Mouse (Mus musculus) liver, embryonic 11.5 days (tissue): Measurements from ENCODE around the gene Pcbp4. TPM values are rescaled to one million over a fixed set of nuclear protein-coding genes. Genes with fewer than 3 reads are reported as not detected.
A peak's percentile ranks its signal among the peaks of the same experiment; 100 is the strongest.

Experiments
- ATAC-seq: fragments of 200-750 bp; cut with Nextera tagmentation; replicated peaks from 2 replicates; pipeline ENCODE4 v1.8.0; 2017; ENCODE audit warnings: moderate number of reproducible peaks, mild to moderate bottlenecking, moderate TSS enrichment, moderate library complexity; ENCODE audit not compliant: low FRiP score
- DNase-seq: peaks from one replicate; pipeline ENCODE4 v3.0.0-alpha.2; 2017; ENCODE audit warnings: low spot score
- H3K27ac ChIP-seq: fragments of 300-500 bp; sonication (generic); 2 replicates; pipeline ENCODE4 v1.5.1; 2014; ENCODE audit warnings: mild to moderate bottlenecking, low read depth, low read length, control low read depth
- H3K27me3 ChIP-seq: fragments of 300-500 bp; sonication (generic); replicated peaks from 2 replicates; pipeline ENCODE4 v1.6.1; 2014; ENCODE audit warnings: low read length, mixed read lengths; ENCODE audit not compliant: control insufficient read depth, insufficient read depth
- H3K36me3 ChIP-seq: fragments of 300-500 bp; sonication (generic); 2 replicates; pipeline ENCODE4 v1.6.1; 2014; ENCODE audit warnings: mild to moderate bottlenecking, low read length, moderate library complexity, mixed read lengths; ENCODE audit not compliant: control insufficient read depth, insufficient read depth
- H3K4me1 ChIP-seq: fragments of 300-500 bp; sonication (generic); replicated peaks from 2 replicates; pipeline ENCODE4 v1.6.1; 2014; ENCODE audit warnings: low read length, mixed read lengths; ENCODE audit not compliant: control insufficient read depth, insufficient read depth
- H3K4me2 ChIP-seq: fragments of 300-500 bp; sonication (generic); 2 replicates; pipeline ENCODE4 v1.6.1; 2014; ENCODE audit warnings: mild to moderate bottlenecking, control low read depth, moderate library complexity
- H3K4me3 ChIP-seq: fragments of 300-500 bp; sonication (generic); 2 replicates; pipeline ENCODE4 v1.5.1; 2014; ENCODE audit warnings: low read depth, low read length, control low read depth
- H3K9ac ChIP-seq: fragments of 300-500 bp; sonication (generic); 2 replicates; pipeline ENCODE4 v1.6.1; 2014; ENCODE audit warnings: low read depth, low read length, control low read depth
- H3K9me3 ChIP-seq: fragments of 300-500 bp; sonication (generic); 2 replicates; pipeline ENCODE4 v1.6.1; 2016; ENCODE audit warnings: low read length, inconsistent platforms, mixed read lengths; ENCODE audit not compliant: control insufficient read depth
- WGBS: fragments of 180-500 bp; shearing (Covaris S2); extraction: QIAGEN DNeasy Blood & Tissue Kit; methylation state at CpG from one replicate; pipeline ENCODE4 v1.1.7; 2014; 5-methylcytosine and 5-hydroxymethylcytosine counted together
- polyA plus RNA-seq: library from polyadenylated mRNA; unstranded; fragments of >200 nt; fragmentation: Nextera tagmentation; extraction: Ambion mirVana; gene quantifications from 2 replicates; pipeline ENCODE4 v1.2.1, GENCODE M21; 2014

The Pcbp4 gene
- polyA plus RNA-seq, 1 experiment from 2014 or later, result 62.4 TPM

- ATAC-seq, result no peak
- H3K27me3 ChIP-seq, result no peaks in the 10 kb centered on the region
- 1% methylated on average over 16 of the region's 16 CpGs for WGBS
- no peak overlapping the region for H3K27ac ChIP-seq
- peak overlapping the region; percentile 86 for H3K4me3 ChIP-seq
- H3K4me2 ChIP-seq, result peak overlapping the region; percentile 77
- H3K9me3 ChIP-seq, result no peaks in the 10 kb centered on the region
- H3K36me3 ChIP-seq, result peaks cover 15% of the 10 kb centered on the region
- peaks cover 27% of the 10 kb centered on the region for H3K4me1 ChIP-seq
- H3K9ac ChIP-seq, result peak overlapping the region; percentile 63
- DNase-seq, result no peak
These were observed 24.6 kb downstream of the Pcbp4 start for GRCm38 (mm10) chr9:106477649-106478048.

- peaks cover 27% of the 10 kb centered on the region for H3K4me1 ChIP-seq
- no peak overlapping the region for H3K27ac ChIP-seq
- peak overlapping the region; percentile 63 for H3K9ac ChIP-seq
- ATAC-seq, result no peak
- peak overlapping the region; percentile 86 for H3K4me3 ChIP-seq
- no peaks in the 10 kb centered on the region for H3K27me3 ChIP-seq
- 71% methylated on average over 9 of the region's 9 CpGs for WGBS
- H3K9me3 ChIP-seq, result no peaks in the 10 kb centered on the region
- H3K4me2 ChIP-seq, result peak overlapping the region; percentile 77
- no peak for DNase-seq
- H3K36me3 ChIP-seq, result peaks cover 19% of the 10 kb centered on the region
These were observed 25.0 kb downstream of the Pcbp4 start for GRCm38 (mm10) chr9:106478101-106478500.

GRCm38 (mm10) chr9:106480541-106480940 is 27.4 kb downstream of the Pcbp4 start:
- no peak overlapping the region for H3K27ac ChIP-seq
- peaks cover 34% of the 10 kb centered on the region for H3K36me3 ChIP-seq
- H3K4me2 ChIP-seq, result no peak overlapping the region
- DNase-seq (no peak), ATAC-seq (no peak)
- no peaks in the 10 kb centered on the region for H3K9me3 ChIP-seq
- WGBS, result 93% methylated on average over 7 of the region's 7 CpGs
- H3K9ac ChIP-seq, result no peak overlapping the region
- H3K4me1 ChIP-seq, result peaks cover 15% of the 10 kb centered on the region
- H3K27me3 ChIP-seq, result no peaks in the 10 kb centered on the region
- no peak overlapping the region for H3K4me3 ChIP-seq

- no peak overlapping the region for H3K27ac ChIP-seq
- no peaks in the 10 kb centered on the region for H3K9me3 ChIP-seq
- DNase-seq (no peak), ATAC-seq (no peak)
- 83% methylated on average over 15 of the region's 15 CpGs for WGBS
- no peak overlapping the region for H3K4me3 ChIP-seq
- H3K27me3 ChIP-seq, result no peaks in the 10 kb centered on the region
- H3K4me1 ChIP-seq, result peaks cover 11% of the 10 kb centered on the region
- H3K4me2 ChIP-seq, result no peak overlapping the region
- H3K9ac ChIP-seq, result no peak overlapping the region
- peaks cover 37% of the 10 kb centered on the region for H3K36me3 ChIP-seq
These were observed 28.0 kb downstream of the Pcbp4 start for GRCm38 (mm10) chr9:106481075-106481474.

- Histone ChIP-seq H3K9ac (no peak overlapping the region), H3K4me1 (peaks cover 6% of the 10 kb centered on the region; the same call in 1 of the 2 replicates), H3K36me3 (peaks cover 38% of the 10 kb centered on the region), H3K4me3 (no peak overlapping the region), H3K9me3 (no peaks in the 10 kb centered on the region), H3K27ac (no peak overlapping the region), H3K4me2 (no peak overlapping the region), H3K27me3 (no peaks in the 10 kb centered on the region)
- no peak for DNase-seq
- WGBS, result 89% methylated on average over 13 of the region's 13 CpGs
- ATAC-seq, result no peak
These were observed 28.6 kb downstream of the Pcbp4 start for GRCm38 (mm10) chr9:106481676-106482075.

GRCm38 (mm10) chr9:106482578-106483115 is 29.6 kb downstream of the Pcbp4 start:
- Histone ChIP-seq H3K36me3 (peaks cover 38% of the 10 kb centered on the region), H3K27me3 (no peaks in the 10 kb centered on the region), H3K9ac (no peak overlapping the region), H3K4me3 (no peak overlapping the region), H3K4me1 (peaks cover 6% of the 10 kb centered on the region; the same call in 1 of the 2 replicates), H3K27ac (no peak overlapping the region), H3K4me2 (no peak overlapping the region), H3K9me3 (no peaks in the 10 kb centered on the region)
- WGBS, result 87% methylated on average over 17 of the region's 17 CpGs
- no peak for DNase-seq
- no peak for ATAC-seq

- Histone ChIP-seq H3K27me3 (no peaks in the 10 kb centered on the region), H3K4me3 (no peak overlapping the region), H3K9ac (no peak overlapping the region), H3K4me2 (no peak overlapping the region), H3K9me3 (no peaks in the 10 kb centered on the region), H3K4me1 (peaks cover 3% of the 10 kb centered on the region; the same call in 1 of the 2 replicates), H3K27ac (no peak overlapping the region), H3K36me3 (peaks cover 38% of the 10 kb centered on the region)
- WGBS, result 95% methylated on average over 10 of the region's 10 CpGs
- no peak for DNase-seq
- no peak for ATAC-seq
These were observed 30.0 kb downstream of the Pcbp4 start for GRCm38 (mm10) chr9:106483136-106483535.

- DNase-seq, result no peak
- WGBS, result 92% methylated on average over 17 of the region's 17 CpGs
- Histone ChIP-seq H3K27me3 (no peaks in the 10 kb centered on the region), H3K9me3 (no peaks in the 10 kb centered on the region), H3K4me2 (no peak overlapping the region), H3K36me3 (peaks cover 38% of the 10 kb centered on the region), H3K4me1 (no peaks in the 10 kb centered on the region), H3K27ac (no peak overlapping the region), H3K9ac (no peak overlapping the region), H3K4me3 (no peak overlapping the region)
- 0 out of 2 replicates have a peak, but pooled peaks have one; percentile 14 for ATAC-seq
These were observed 30.5 kb downstream of the Pcbp4 start for GRCm38 (mm10) chr9:106483606-106484005.

GRCm38 (mm10) chr9:106485076-106485475 is 32.0 kb downstream of the Pcbp4 start:
- WGBS, result 95% methylated on average over 10 of the region's 10 CpGs
- H3K4me3 ChIP-seq, result no peak overlapping the region
- no peak for ATAC-seq
- H3K9ac ChIP-seq, result no peak overlapping the region
- H3K4me2 ChIP-seq, result no peak overlapping the region
- H3K4me1 ChIP-seq, result no peaks in the 10 kb centered on the region
- no peaks in the 10 kb centered on the region for H3K9me3 ChIP-seq
- peaks cover 36% of the 10 kb centered on the region for H3K36me3 ChIP-seq
- no peaks in the 10 kb centered on the region for H3K27me3 ChIP-seq
- no peak for DNase-seq
- H3K27ac ChIP-seq, result no peak overlapping the region
